Mouse (Mus musculus): ENCODE results near the gene Dydc2.
"Not testable (repeated sequence)": the region's sequence is repeated elsewhere in the genome, so short reads cannot be mapped to it uniquely, and the experiment has no call there.

Dydc2 gene

GRCm38 (mm10) chr14:41069108-41069507 is at the start of gene Dydc2:
Gene Dydc2 (minus strand): TSS chr14:41069208.
- in situ Hi-C loops (cut with MboI) = no loop called here

- in situ Hi-C loops (cut with MboI) = no loop called here
These were observed 47.3 kb upstream of the Dydc2 start for GRCm38 (mm10) chr14:41116271-41116670.

- in situ Hi-C loops (cut with MboI) = no loop called here
These were observed 43.9 kb upstream of the Dydc2 start for GRCm38 (mm10) chr14:41112944-41113343.

DNA sequence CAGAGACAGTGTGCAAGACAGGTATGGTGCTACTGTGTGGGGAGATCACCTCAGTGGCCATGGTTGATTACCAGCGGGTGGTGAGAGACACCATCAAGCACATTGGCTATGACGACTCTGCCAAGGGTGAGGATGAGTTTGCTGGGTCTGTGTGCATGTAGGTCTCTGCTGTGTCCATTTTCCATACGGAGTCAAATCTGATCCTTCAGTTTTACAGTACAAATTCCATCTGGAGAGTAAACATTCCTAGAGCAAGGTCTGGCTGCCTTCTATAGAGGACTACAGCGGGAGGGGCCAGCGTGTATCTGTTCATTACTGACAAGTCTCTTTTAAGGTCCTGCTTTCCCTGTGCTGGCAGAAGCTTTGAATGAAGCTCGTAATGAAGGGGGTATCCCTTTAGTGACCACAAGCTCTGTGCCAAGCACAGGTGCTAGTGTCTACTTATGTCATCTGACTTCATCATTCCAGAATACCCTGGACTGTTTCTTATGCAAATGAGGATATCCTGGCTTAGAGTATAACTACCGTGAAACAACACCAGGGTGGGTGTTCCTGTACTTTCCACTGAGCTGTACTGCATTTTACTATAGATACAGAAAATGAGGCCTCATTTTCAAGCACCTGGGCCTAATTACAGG is 42.1 kb upstream of the Dydc2 start:
- in situ Hi-C loops (cut with MboI) = no loop called here

- in situ Hi-C loops (cut with MboI) = no loop called here
These were observed 35.9 kb upstream of the Dydc2 start, which contains the start of gene Mat1a for GRCm38 (mm10) chr14:41104853-41105444. Gene Mat1a (plus strand): TSS chr14:41105035.

DNA sequence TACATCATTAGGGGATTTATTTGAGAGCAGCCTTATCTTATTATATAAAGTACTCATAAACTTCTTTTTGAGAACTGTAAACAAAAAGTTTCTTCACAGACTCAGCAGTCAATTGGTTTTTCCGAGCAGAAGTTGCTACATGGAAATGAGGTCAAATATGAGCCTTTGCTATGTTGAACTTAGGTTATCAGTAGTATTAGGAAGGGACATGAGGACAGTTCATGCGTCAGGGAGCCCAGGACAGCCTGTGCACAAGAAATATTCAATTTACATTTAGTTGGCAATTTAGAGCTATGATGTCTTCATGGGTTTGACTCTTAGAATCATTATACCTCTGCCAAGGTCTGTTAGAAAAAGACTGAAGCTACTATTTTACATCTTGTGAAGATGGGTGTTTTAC is 33.3 kb upstream of the Dydc2 start:
- in situ Hi-C loops (cut with MboI) = no loop called here

- in situ Hi-C loops (cut with MboI) = no loop called here
These were observed 32.2 kb upstream of the Dydc2 start for GRCm38 (mm10) chr14:41101242-41101641.

- in situ Hi-C loops (cut with MboI) = no loop called here
These were observed 31.7 kb upstream of the Dydc2 start for GRCm38 (mm10) chr14:41100712-41101111.

DNA sequence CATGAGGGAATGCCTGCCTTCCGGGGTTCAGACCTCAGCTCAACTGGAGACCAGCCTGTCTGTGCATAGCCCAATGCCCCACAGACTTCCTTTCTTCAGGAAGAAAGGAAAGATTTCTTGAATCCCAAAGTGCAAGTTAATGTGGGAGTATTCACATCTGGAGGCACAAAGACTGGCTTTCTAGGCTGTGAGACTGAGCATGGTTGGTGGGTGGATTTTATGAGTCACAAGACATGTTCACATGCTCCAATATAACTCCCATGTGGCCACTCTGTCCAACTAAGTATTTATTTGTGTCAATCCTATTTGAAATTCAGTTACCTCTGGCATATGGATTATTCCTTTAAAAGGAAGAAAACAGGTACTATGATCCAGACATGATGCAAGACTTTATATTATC is 29.7 kb upstream of the Dydc2 start:
- in situ Hi-C loops (cut with MboI) = no loop called here

GRCm38 (mm10) chr14:41096296-41096860 is 27.4 kb upstream of the Dydc2 start:
- in situ Hi-C loops (cut with MboI) = no loop called here

DNA sequence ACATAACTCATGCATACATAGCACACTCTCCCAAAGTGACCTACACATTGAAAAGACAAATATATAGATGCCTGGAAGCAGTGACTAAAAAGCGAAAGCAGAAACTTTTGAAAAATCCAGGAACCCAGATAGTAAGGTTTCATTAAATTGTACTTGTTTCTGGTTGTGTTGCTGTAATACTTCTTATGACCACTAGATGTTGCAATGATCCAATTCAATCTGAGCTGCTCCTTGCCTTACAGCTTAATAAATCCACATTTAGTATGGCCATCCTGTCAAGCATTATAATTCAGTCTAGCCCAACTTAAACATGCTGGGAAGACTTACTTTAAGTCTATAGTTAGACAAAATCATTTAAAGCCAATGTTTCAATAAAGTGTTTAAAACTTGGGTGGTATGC is 25.1 kb upstream of the Dydc2 start:
- in situ Hi-C loops (cut with MboI) = no loop called here

- in situ Hi-C loops (cut with MboI) = no loop called here
These were observed 21.8 kb upstream of the Dydc2 start for GRCm38 (mm10) chr14:41090777-41091176.

DNA sequence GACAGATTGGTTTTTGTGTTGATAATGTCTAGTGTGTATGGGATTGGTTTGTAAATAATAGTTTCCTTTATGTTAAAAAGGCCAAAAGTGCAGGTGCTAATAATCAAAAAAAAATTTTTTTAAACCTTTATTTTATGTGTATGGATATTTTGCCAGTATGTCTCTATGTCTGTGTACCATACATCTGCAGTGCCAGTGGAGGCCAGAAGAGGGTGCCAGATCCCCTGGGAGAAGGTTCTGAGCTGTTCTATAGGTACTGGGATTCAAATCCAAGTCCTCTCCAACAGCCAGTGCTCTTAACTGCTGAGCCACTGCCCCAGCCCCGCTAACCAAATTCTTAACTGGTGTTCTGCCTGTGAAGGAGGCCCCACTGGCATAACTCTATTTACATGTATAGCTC is 18.5 kb upstream of the Dydc2 start:
- in situ Hi-C loops (cut with MboI) = no loop called here

- in situ Hi-C loops (cut with MboI) = no loop called here
These were observed 13.4 kb upstream of the Dydc2 start for GRCm38 (mm10) chr14:41082408-41082807.

GRCm38 (mm10) chr14:41072944-41073275 is 3.9 kb upstream of the Dydc2 start:
- in situ Hi-C loops (cut with MboI) = no loop called here

- in situ Hi-C loops (cut with MboI) = no loop called here
These were observed 3.4 kb upstream of the Dydc2 start, which contains the start of gene Dydc1 for GRCm38 (mm10) chr14:41072229-41072943. Gene Dydc1 (plus strand): TSS chr14:41072911.

DNA sequence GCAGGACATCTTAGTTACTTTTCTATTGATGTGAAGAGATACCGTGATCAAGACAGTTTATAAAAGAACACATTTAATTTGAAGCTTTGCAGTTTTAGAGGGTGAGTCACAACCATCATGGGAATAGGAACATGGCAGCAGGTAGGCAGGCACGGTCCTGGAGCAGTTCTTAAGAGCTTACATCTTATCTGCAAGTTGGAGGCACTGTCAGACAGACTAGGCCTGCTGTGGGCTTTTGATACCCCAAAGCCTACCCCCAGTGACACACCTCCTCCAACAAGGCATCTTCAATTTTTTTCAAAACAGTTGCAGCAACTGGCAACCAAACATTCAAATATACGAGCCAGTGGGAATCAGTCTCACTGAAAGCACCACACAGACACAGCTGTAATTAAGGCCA is 1.3 kb upstream of the Dydc2 start:
- in situ Hi-C loops (cut with MboI) = no loop called here

DNA sequence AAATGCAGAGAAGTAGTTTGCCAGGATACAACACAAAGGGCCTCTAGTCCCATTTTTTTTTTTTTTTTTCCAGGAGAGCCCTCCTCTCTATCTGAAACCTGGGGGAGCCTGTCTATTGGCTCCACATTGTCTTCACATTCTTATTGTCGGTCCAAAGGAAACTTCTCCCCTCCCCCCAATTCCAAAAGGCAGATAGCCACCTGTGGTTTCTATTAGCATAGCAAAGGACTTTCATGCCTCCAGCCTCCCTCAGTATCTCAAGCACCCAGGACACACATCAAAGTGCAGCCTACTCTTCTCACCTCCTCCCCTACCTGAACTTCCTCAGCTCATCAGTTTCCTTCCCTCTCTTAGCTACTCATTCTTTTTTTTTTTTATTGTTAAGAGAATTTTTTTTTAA is 2.6 kb downstream of the Dydc2 start:
- in situ Hi-C loops (cut with MboI) = no loop called here

- in situ Hi-C loops (cut with MboI) = no loop called here
These were observed 3.8 kb downstream of the Dydc2 start for GRCm38 (mm10) chr14:41065168-41065567.

DNA sequence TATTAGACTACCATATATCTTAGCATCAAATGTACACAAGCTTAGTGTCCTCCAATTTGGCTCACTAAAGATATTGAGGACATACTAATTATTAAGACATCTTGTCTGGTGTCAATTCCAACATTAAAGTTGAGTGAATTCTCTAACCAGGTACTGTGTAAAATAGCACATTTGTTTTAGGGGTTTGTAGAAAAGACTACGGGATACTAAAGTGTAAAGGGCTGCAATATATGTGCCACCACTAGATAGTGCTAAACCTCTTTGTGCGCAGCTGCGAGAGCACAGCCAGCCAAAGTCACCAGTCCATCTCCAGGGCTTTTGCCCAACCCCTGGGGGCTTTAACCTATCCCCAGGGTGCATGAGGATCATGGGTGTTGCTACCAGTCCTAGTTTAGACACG is 15.8 kb downstream of the Dydc2 start:
- in situ Hi-C loops (cut with MboI) = not testable (repeated sequence)

GRCm38 (mm10) chr14:41052481-41052880 is 16.5 kb downstream of the Dydc2 start:
- in situ Hi-C loops (cut with MboI) = no loop called here

DNA sequence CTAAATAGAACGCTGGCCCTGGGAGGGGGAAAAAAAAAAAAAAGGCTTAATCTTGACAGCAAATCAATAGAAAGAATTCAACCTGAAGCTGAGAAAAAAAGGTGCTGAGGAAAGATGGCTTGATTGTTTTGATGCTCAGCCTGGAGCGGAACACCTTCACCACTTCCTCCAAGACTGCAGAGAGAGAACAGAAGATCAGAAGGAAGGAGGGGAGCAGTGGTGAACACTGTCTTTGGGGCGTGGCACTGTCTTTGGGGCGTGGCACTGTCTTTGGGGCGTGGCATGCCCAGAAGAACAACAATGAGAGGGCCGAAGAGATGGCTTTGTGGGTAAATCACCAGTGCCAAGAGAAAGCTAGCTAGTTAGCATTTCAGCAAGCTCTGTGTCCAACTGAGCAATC is 18.5 kb downstream of the Dydc2 start:
- in situ Hi-C loops (cut with MboI) = no loop called here

DNA sequence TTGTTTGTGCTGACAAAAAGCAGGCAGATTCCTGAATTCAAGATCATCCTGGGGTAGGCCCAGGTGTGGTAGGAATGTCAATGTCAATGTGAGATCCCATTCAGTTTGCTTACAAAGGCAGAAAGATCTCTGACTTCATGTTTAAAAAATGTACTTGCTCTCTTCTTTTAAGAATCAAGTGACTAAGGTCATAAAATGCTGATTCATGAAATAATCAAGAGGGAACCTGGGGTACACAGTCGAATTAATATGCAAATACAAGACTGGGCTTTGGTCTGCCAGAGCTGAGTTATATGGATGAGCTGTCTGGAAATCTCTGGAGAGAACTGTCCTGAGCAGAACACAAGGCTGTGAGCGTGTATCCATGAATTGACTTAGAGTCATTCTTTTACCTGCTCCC is 21.6 kb downstream of the Dydc2 start:
- in situ Hi-C loops (cut with MboI) = no loop called here
